Mouse (Mus musculus): Measurements from ENCODE around the gene Sp140. TPM values are rescaled to one million over a fixed set of nuclear protein-coding genes. Genes with fewer than 3 reads are reported as not detected.
"Not testable (repeated sequence)": the region's sequence is repeated elsewhere in the genome, so short reads cannot be mapped to it uniquely, and the experiment has no call there.

Gene Sp140
- polyA plus RNA-seq (2012; rRNA removed): 4.8 and 6.0 TPM in 2 replicates

DNA sequence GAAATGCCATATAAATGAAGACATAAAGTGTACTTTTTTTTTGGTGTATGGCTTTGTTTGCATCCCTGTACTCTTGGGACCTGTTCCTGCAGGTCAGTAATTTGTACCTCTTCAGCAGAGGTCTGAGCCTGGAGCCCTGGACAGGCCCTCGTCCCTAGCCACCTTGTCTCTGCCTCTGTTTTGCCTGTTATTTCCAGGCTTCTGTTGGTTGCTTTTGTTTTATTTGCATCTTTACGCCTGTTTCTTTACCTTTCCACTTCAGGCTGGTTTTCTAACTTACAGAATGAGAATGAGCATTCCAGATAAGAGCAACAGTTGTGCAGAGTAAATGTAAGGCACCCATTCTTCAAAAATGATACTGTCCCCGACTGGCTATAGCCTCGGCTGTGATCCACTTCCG, at the start of gene Sp140:
Gene Sp140, plus strand, starts transcription at position 301 of the 400 bp plus-strand sequence.
- DNase-seq (ENCODE audit: low read depth): not testable (repeated sequence)

DNA sequence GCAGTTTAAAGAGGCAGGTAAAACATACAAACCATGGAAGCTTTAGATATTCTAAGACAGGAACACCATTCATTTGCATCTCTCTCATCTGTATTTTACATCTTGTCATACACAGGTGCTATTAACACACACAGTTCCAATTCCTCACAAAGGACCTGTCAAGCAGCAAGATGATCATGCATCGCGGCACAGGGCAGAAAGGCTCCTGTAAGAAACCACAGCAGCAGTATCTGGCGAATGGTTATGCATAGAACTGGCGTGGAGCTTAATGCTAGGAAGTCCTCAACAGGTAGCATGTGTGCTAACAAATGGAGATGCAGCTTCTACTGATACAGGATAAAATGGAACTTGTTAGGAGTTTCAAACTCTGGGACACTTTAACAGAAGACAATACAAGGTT, 44.9 kb upstream of the Sp140 start:
- not testable (repeated sequence) for DNase-seq (ENCODE audit: low read depth)

DNA sequence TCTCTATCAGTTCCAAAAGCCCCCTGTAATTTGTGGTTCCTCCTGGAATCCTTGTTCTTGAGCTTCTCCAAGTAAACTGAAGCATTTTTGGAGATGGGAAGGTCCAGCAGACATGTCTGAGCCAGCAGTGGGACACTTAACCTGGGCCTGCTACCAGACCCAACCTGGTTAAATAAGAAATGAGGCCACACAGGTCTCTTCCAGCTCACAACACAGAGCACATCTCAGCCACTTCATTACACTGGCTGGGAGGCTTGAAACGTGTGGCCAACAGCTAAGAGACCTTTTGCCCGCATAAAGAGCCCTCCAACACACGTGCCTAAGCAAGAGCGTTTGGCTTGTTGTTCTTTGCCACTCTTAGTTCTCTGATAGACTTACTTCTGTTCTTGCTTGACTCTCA, 26.6 kb upstream of the Sp140 start:
- not testable (repeated sequence) for DNase-seq (ENCODE audit: low read depth)

GRCm38 (mm10) chr1:85575376-85575775, 24.8 kb upstream of the Sp140 start, which contains the start of gene G530012D18Rik:
TSS of gene G530012D18Rik (plus strand) at chr1:85575676.
- DNase-seq (ENCODE audit: low read depth): not testable (repeated sequence)

DNA sequence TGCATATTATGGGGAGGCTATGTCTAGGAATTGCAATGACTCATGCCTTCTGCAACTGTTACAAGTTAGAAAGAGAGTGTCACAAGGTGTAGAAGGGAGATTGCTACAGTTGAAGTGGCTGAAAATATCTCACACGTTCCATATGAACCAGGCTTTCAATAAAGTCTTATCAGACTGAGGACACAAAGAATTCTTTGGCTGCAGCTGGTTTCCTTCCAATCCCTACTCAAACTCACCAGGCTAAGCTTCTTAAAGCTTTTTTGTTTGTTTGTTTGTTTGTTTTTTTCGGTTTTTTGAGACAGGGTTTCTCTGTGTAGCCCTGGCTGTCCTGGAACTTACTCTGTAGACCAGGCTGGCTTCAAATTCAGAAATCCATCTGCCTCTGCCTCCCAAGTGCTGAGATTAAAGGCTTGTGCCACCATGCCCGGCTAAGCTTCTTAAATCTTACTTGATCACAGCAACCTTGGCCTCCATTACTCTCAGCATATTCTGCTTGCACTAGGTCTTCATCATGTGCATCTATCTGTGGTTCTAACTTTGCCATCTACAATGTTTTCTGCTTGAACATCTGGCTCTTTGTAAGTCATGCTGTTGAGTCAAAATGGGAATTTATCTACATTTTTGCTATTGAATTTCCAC, 21.7 kb upstream of the Sp140 start:
- not testable (repeated sequence) for DNase-seq (ENCODE audit: low read depth)

- DNase-seq (ENCODE audit: low read depth): not testable (repeated sequence)
Observed at GRCm38 (mm10) chr1:85579199-85580147, 20.7 kb upstream of the Sp140 start.

DNA sequence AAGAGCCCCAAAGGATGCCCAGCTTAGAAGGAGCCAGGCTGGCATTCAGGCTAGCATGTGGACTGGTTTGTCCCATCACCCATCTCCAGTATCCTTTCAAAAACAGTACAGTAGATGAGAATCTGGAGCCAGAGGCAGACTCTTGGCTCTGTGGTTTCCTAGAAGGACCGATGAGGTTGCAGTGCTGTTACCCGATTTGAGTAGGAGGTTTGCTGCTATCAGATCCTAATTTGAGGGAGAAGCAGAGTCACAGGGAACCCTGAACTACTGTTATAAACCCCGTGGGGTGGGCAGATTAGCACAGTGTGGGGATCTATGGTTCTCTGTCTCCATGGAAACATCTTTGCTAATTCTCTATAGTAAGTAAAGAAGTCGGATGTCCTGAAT, 20.0 kb upstream of the Sp140 start:
- not testable (repeated sequence) for DNase-seq (ENCODE audit: low read depth)

DNA sequence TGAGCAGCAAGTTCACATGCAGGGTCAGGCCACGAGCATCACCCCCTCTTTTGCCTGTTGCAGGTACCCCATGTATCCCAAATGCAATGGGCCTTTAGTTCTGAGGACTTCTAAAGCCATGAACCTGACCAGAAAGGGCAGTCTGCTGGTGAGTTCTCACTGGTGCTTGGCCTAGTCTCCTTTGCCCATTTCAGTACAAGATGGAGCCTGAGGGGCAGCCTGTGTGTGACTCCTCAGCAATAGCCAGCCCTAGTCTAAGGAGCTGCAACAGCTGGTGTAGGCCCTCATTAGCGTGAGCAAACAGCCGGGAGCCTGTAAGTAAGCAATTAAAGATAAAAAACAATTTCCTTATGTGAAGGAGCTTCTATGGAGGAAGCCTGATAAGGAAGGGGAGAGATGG, 19.6 kb upstream of the Sp140 start:
- DNase-seq (ENCODE audit: low read depth): not testable (repeated sequence)

GRCm38 (mm10) chr1:85581518-85581917, 18.7 kb upstream of the Sp140 start:
- not testable (repeated sequence) for DNase-seq (ENCODE audit: low read depth)

DNA sequence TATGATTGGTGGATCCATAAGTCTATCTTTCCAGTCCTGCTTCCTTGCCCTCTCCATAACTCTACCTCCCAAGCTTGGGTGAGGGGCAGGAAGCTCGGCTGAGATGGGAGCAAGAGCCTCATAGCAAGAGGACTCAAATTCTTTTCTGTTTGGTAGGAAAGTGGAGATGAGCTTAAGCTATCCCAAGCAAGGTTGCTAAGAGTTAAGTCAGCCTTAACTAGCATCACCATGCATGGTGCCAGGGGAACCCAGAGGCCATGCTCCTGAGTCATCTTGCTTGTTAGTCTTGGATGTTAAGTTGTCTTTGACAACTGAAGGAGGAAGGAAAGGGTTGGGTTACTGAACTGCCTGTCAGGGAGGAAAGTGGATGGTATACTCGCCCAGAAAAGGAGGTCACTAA, 11.5 kb upstream of the Sp140 start:
- DNase-seq (ENCODE audit: low read depth): not testable (repeated sequence)

- not testable (repeated sequence) for DNase-seq (ENCODE audit: low read depth)
Observed at GRCm38 (mm10) chr1:85592526-85592925, 7.7 kb upstream of the Sp140 start.

- not testable (repeated sequence) for DNase-seq (ENCODE audit: low read depth)
Observed at GRCm38 (mm10) chr1:85598271-85599012, 1.7 kb upstream of the Sp140 start, which contains the start of gene Sp110. TSS of gene Sp110 (minus strand) at chr1:85598817.

DNA sequence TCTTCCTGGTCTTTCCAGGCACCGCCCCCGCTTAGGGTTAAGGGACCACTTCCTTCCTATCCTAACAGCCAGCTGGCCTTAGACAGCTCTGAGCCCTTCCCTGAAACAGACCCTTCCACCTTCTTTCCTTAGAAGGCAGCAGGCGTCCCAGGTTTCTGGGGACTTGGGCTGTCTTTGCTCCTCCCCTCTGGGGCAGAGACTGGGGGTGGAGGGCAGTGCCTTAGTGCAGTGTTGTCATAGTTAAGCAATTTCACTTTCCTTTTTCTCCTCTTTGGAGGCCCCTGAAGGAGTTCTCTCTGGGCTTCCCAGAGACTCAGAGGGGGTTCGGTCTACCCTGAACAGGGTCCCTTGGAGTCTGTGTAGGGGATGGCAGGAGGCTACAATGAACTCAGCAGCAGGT, 616 bp downstream of the Sp140 start:
- not testable (repeated sequence) for DNase-seq (ENCODE audit: low read depth)

DNA sequence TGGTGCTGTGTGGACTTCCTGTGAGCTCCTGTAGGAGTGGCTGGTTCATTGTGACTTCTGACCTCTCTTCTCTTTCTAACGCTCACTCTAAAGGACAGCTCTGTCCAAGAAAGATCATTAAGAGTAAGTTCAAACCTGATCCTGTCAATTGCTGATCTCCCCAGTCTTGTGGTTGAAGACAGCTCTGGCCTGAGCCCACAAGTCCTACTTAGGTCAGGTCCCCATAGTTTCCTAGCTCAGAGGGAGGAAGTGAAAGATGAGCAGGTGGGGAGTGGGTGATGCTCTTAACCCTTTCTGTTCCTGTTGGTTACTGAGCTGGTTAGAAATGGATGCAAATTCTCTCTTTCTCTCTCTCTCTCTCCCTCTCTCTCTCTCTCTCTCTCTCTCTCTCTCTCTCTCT, 4.2 kb downstream of the Sp140 start:
- not testable (repeated sequence) for DNase-seq (ENCODE audit: low read depth)

DNA sequence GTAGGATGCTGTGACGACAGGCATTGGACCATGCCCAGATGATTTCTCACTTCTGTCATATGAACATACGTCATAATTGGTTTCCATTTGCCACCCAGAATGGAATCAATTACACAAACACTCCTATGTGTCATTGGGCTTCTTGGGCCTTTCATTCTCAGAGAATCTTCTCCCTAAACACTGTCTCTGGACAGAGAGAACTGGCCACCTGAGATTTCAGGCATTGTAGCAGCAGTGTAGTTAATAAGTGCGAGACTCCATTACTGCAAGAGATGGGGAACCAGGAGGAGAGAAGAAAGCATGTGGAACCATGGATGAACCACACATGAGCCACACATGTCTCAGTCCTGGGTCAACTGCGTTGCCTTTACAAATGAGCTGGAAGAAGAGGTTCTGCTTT, 8.2 kb downstream of the Sp140 start:
- not testable (repeated sequence) for DNase-seq (ENCODE audit: low read depth)

DNA sequence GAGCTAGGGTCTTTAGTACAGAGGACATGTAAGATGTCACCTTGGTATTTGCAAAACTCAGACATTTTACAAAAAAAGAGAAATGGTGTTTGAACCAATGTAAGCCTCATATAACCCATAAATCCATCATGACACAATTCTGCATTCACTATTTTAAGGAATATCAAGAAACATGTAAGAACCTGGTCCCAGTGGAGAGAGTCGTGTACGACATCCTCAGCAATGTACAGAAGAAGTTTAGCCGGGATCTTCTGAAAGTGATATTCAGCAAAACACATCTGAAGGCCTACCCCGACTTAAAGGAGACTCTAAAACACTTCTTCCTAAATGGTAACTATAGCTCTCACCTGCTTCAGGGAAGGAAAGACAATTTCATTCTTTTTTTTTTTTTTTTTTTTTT, 10.4 kb downstream of the Sp140 start:
- not testable (repeated sequence) for DNase-seq (ENCODE audit: low read depth)

DNA sequence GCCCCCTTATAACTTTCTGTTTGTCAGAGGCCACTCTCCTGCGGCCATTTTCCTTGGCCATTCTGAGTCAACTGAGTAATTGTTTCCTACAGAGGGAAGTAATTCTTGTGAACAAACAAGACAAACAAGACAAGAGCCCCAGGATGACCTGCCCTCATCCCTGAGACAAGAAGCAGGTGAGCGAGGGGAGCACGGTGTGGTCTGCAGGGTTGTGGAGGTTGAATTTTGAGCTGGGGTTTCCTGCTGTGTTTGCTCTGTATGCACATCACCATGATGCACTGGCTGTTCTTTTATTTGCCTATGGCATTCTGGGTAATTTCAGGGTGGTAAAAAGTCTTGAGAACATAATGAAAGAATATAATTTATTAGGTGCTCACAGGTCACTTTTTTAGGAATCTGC, 14.9 kb downstream of the Sp140 start:
- DNase-seq (ENCODE audit: low read depth): not testable (repeated sequence)

- DNase-seq (ENCODE audit: low read depth): not testable (repeated sequence)
Observed at GRCm38 (mm10) chr1:85615819-85616218, 15.6 kb downstream of the Sp140 start.

DNA sequence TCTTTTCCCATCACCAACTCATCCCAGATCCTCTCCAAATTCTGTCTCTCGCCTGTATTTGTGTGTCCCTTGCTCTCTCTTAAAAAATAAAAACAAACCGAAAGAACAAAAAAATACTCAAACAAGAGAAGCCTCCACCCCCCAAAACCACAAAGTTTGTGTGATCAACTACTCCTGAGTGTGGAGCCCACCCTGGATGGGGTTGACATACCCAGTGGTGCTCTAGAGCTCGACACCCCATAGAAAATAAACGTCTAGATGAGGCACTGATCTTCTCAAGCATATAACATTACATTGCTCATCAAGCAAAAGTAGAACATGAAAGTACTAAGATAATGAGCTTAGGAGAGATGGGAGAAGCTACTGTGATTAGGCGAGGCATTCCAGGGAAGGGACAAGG, 17.0 kb downstream of the Sp140 start:
- not testable (repeated sequence) for DNase-seq (ENCODE audit: low read depth)

DNA sequence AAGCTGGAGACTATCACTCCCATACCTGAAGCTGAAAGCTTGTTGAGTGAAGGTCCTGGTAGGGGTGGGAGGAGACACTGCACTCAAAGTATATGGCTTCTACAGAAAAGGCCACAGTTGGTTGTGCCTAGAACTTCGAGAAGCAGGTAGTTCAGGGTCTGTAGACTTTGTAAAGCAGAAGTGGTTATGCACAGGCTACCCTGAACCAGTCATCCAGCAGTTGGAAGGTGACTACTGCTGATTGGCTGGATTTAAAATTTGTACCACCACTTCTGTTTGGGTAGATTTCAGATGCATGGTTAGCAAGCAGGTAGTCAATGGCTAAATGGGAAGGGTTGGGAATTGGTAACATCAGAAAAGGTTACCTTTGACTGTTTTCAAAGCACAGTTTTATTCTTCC, 18.5 kb downstream of the Sp140 start:
- DNase-seq (ENCODE audit: low read depth): not testable (repeated sequence)

- not testable (repeated sequence) for DNase-seq (ENCODE audit: low read depth)
Observed at GRCm38 (mm10) chr1:85636936-85637335, 36.8 kb downstream of the Sp140 start.

DNA sequence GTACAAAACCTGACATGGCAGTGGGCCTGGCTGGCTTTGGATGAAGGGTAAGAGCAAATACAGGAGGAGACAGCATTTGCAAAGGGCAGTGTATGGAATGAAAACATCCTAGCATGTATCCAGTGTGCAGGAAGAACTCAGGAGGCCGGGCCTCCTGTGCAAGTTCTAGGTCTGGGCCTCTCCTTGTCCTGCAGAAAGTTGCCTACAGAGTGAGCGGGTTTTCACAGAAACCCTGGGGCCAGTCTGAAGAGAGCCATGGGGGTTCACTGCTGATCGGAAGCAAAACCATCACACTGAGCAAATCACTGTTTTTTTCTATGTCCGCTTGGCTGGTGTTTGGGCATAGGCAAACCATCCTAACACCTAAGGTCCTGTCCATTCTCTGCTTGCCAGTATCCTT, 38.0 kb downstream of the Sp140 start:
- not testable (repeated sequence) for DNase-seq (ENCODE audit: low read depth)

All from gonadal fat pad, adult 2 months (tissue).